Mouse (Mus musculus) C2C12 (cell line): Measurements from ENCODE around the gene Atp6v0e2.

Experiments
- CTCF ChIP-seq: IDR thresholded peaks from one replicate; pipeline ENCODE4 v1.5.1; 2011; ENCODE audit not compliant: control insufficient read depth, insufficient read depth, insufficient read length
- FOSL1 ChIP-seq: IDR thresholded peaks from one replicate; pipeline ENCODE4 v1.8.0; 2011; ENCODE audit warnings: mild to moderate bottlenecking, low read length; ENCODE audit not compliant: poor library complexity, insufficient read depth, severe bottlenecking
- MAX ChIP-seq: IDR thresholded peaks from one replicate; pipeline ENCODE4 v1.6.1; 2011; ENCODE audit warnings: mild to moderate bottlenecking, control low read depth
- USF1 ChIP-seq: IDR thresholded peaks from one replicate; pipeline ENCODE4 v1.6.1; 2011; ENCODE audit warnings: low read depth, mild to moderate bottlenecking, control low read depth, moderate library complexity

GRCm38 (mm10) chr6:48491361-48491760 is 46.1 kb upstream of the Atp6v0e2 start:
- TF ChIP-seq CTCF: no peak
- TF ChIP-seq USF1: no peak
- no peak for TF ChIP-seq FOSL1
- no peak for TF ChIP-seq MAX
